In genomic region chr9:37526443-37527395, GRCm38 (mm10) we compare ENCODE assay signal across 8 mouse cellular contexts. TPM values are rescaled to one million over a fixed set of nuclear protein-coding genes. Genes with fewer than 3 reads are reported as not detected.
DNase-seq lines count a peak whose midpoint lies in the region; ATAC-seq lines count a peak whose summit lies in the region.

No protein-coding gene starts in this region.

- 0 out of 2 replicates have a peak overlapping the region, but pooled peaks have one; percentile 4 for H3K4me3 ChIP-seq in hindbrain, embryonic 12.5 days
- peak overlapping the region; percentile 20 for H3K4me3 ChIP-seq in liver, embryonic 16.5 days (ENCODE audit: low read depth, low read length)
- 0 out of 2 replicates have a peak overlapping the region, but pooled peaks have one; percentile 25 for H3K4me3 ChIP-seq in stomach, embryonic 15.5 days (replicated peaks)

- no peak overlapping the region for H3K9ac ChIP-seq in hindbrain, embryonic 12.5 days
- H3K9ac ChIP-seq in liver, embryonic 16.5 days (ENCODE audit: low read depth, low read length), result no peak overlapping the region
- no peak overlapping the region for H3K9ac ChIP-seq in stomach, embryonic 15.5 days

- intact Hi-C loops in gastrocnemius, postnatal 36 days (cut with DNase I), result no loop called here

- H3K9me3 ChIP-seq in hindbrain, embryonic 12.5 days (replicated peaks), result 0 out of 2 replicates have a peak, but pooled peaks cover 3% of the 10 kb centered on the region
- H3K9me3 ChIP-seq in liver, embryonic 16.5 days (replicated peaks; ENCODE audit: control insufficient read depth, low read length), result no peaks in the 10 kb centered on the region
- H3K9me3 ChIP-seq in stomach, embryonic 15.5 days, result no peaks in the 10 kb centered on the region

- WGBS in hindbrain, embryonic 12.5 days, result 24% methylated on average over 21 of the region's 21 CpGs
- 22% methylated on average over 21 of the region's 21 CpGs for whole genome bisulfite sequencing in liver, embryonic 16.5 days (ENCODE audit: insufficient replicate concordance)
- 30% methylated on average over 21 of the region's 21 CpGs for WGBS in stomach, embryonic 15.5 days

- H3K4me1 ChIP-seq in hindbrain, embryonic 12.5 days, result peaks cover 27% of the 10 kb centered on the region
- peaks cover 3% of the 10 kb centered on the region for H3K4me1 ChIP-seq in liver, embryonic 16.5 days (ENCODE audit: control insufficient read depth, low read depth, low read length)
- H3K4me1 ChIP-seq in stomach, embryonic 15.5 days, result peaks cover 27% of the 10 kb centered on the region

- H3K27ac ChIP-seq in hindbrain, embryonic 12.5 days, result no peak overlapping the region
- H3K27ac ChIP-seq in liver, embryonic 16.5 days (ENCODE audit: low read length), result no peak overlapping the region
- no peak overlapping the region for H3K27ac ChIP-seq in stomach, embryonic 15.5 days

- peak; percentile 14 for ATAC-seq in hindbrain, embryonic 12.5 days (ENCODE audit: low FRiP score)
- ATAC-seq in liver, embryonic 16.5 days (ENCODE audit: low read depth), result no peak
- ATAC-seq in stomach, embryonic 15.5 days (ENCODE audit: insufficient read depth, low FRiP score, low read depth), result no peak
- no peak for ATAC-seq in monocyte, adult 5-6 weeks (replicated peaks; ENCODE audit: insufficient number of reproducible peaks, low FRiP score, low TSS enrichment, poor library complexity, severe bottlenecking)

- peaks cover 18% of the 10 kb centered on the region for H3K36me3 ChIP-seq in hindbrain, embryonic 12.5 days
- no peaks in the 10 kb centered on the region; the same call in 1 of the 2 replicates for H3K36me3 ChIP-seq in liver, embryonic 16.5 days (ENCODE audit: control insufficient read depth, insufficient read depth)
- peaks cover 18% of the 10 kb centered on the region; the same call in 1 of the 2 replicates for H3K36me3 ChIP-seq in stomach, embryonic 15.5 days

- 0 out of 2 replicates have a peak overlapping the region, but pooled peaks have one; percentile 30 for H3K4me2 ChIP-seq in hindbrain, embryonic 12.5 days (replicated peaks)
- peak overlapping the region; percentile 41 for H3K4me2 ChIP-seq in liver, embryonic 16.5 days (ENCODE audit: low read depth, low read length)
- peak overlapping the region; percentile 40 for H3K4me2 ChIP-seq in stomach, embryonic 15.5 days

- peak; percentile 51 for DNase-seq in gastrocnemius, postnatal 25 days
- no peak for DNase-seq in gastrocnemius, postnatal 36 days
- DNase-seq in embryo, embryonic 10.5 days (ENCODE audit: low spot score), result peak; percentile 28
- no peak for DNase-seq in cerebellum, adult 9-10 months

- peaks cover 67% of the 10 kb centered on the region for H3K27me3 ChIP-seq in hindbrain, embryonic 12.5 days
- H3K27me3 ChIP-seq in liver, embryonic 16.5 days (ENCODE audit: control insufficient read depth, insufficient read depth, low read depth, low read length), result peaks cover 52% of the 10 kb centered on the region
- H3K27me3 ChIP-seq in stomach, embryonic 15.5 days (replicated peaks), result peaks cover 30% of the 10 kb centered on the region

RNA-seq across cellular contexts. Expression of gene Esam, which starts 1.2 kb away (rescaled TPM):
- 10 to 100 TPM; 17.0 to 26.7 TPM for total RNA-seq in gastrocnemius, postnatal 25 days (2021)
- 10 to 100 TPM; 20.8 to 23.3 TPM for total RNA-seq in gastrocnemius, postnatal 36 days (2021)
- 31.6 and 32.7 TPM in 2 replicates for polyA plus RNA-seq in hindbrain, embryonic 12.5 days (2016; fragmentation: Nextera tagmentation; extraction: Ambion mirVana)
- polyA plus RNA-seq in liver, embryonic 16.5 days (2015; fragmentation: Nextera tagmentation; extraction: Ambion mirVana), result 15.7 and 16.0 TPM in 2 replicates
- polyA plus RNA-seq in stomach, embryonic 15.5 days (2015; fragmentation: Nextera tagmentation; extraction: Ambion mirVana), result 55.3 and 56.1 TPM in 2 replicates
- 3.2 TPM in 1 of 3 replicates, not detected in the others for total RNA-seq in monocyte, adult 5-6 weeks (2017)

RNA-seq across cellular contexts. Expression of gene Vsig2, which starts 12.3 kb away (rescaled TPM):
- total RNA-seq in gastrocnemius, postnatal 25 days (2021), result 1 to 10 TPM; 1.1 to 2.4 TPM
- total RNA-seq in gastrocnemius, postnatal 36 days (2021), result 1 to 10 TPM; 1.8 to 3.6 TPM
- polyA plus RNA-seq in hindbrain, embryonic 12.5 days (2016; fragmentation: Nextera tagmentation; extraction: Ambion mirVana), result 0.53 and 1.0 TPM in 2 replicates
- 0.16 and 0.34 TPM in 2 replicates for polyA plus RNA-seq in liver, embryonic 16.5 days (2015; fragmentation: Nextera tagmentation; extraction: Ambion mirVana)
- polyA plus RNA-seq in stomach, embryonic 15.5 days (2015; fragmentation: Nextera tagmentation; extraction: Ambion mirVana), result 47.6 and 57.6 TPM in 2 replicates
- not detected in 3 replicates for total RNA-seq in monocyte, adult 5-6 weeks (2017)

RNA-seq across cellular contexts. Expression of gene Nrgn, which starts 26.0 kb away (rescaled TPM):
- total RNA-seq in gastrocnemius, postnatal 25 days (2021), result under 1 TPM; 0.72 to 0.79 TPM
- total RNA-seq in gastrocnemius, postnatal 36 days (2021), result under 1 TPM; 0.35 to 0.66 TPM
- 15.4 and 15.5 TPM in 2 replicates for polyA plus RNA-seq in hindbrain, embryonic 12.5 days (2016; fragmentation: Nextera tagmentation; extraction: Ambion mirVana)
- polyA plus RNA-seq in liver, embryonic 16.5 days (2015; fragmentation: Nextera tagmentation; extraction: Ambion mirVana), result 4.9 and 6.3 TPM in 2 replicates
- 6.6 and 6.9 TPM in 2 replicates for polyA plus RNA-seq in stomach, embryonic 15.5 days (2015; fragmentation: Nextera tagmentation; extraction: Ambion mirVana)
- total RNA-seq in monocyte, adult 5-6 weeks (2017), result 6.3 to 35.0 TPM (median 6.9 TPM) in 3 replicates

RNA-seq across cellular contexts. Expression of gene Siae, which starts 28.8 kb away (rescaled TPM):
- 1 to 10 TPM; 3.0 to 4.0 TPM for total RNA-seq in gastrocnemius, postnatal 25 days (2021)
- total RNA-seq in gastrocnemius, postnatal 36 days (2021), result 1 to 10 TPM; 3.5 TPM
- 9.4 and 12.1 TPM in 2 replicates for polyA plus RNA-seq in hindbrain, embryonic 12.5 days (2016; fragmentation: Nextera tagmentation; extraction: Ambion mirVana)
- 5.4 and 5.5 TPM in 2 replicates for polyA plus RNA-seq in liver, embryonic 16.5 days (2015; fragmentation: Nextera tagmentation; extraction: Ambion mirVana)
- 11.1 and 12.5 TPM in 2 replicates for polyA plus RNA-seq in stomach, embryonic 15.5 days (2015; fragmentation: Nextera tagmentation; extraction: Ambion mirVana)
- 4.1 to 10.4 TPM (median 4.7 TPM) in 3 replicates for total RNA-seq in monocyte, adult 5-6 weeks (2017)

RNA-seq across cellular contexts. Expression of gene Msantd2, which starts 37.6 kb away (rescaled TPM):
- 1 to 10 TPM; 3.0 to 6.6 TPM for total RNA-seq in gastrocnemius, postnatal 25 days (2021)
- total RNA-seq in gastrocnemius, postnatal 36 days (2021), result 1 to 10 TPM; 3.0 to 3.3 TPM
- polyA plus RNA-seq in hindbrain, embryonic 12.5 days (2016; fragmentation: Nextera tagmentation; extraction: Ambion mirVana), result 50.7 TPM in 2 replicates
- polyA plus RNA-seq in liver, embryonic 16.5 days (2015; fragmentation: Nextera tagmentation; extraction: Ambion mirVana), result 2.5 and 2.7 TPM in 2 replicates
- polyA plus RNA-seq in stomach, embryonic 15.5 days (2015; fragmentation: Nextera tagmentation; extraction: Ambion mirVana), result 24.8 and 25.0 TPM in 2 replicates
- total RNA-seq in monocyte, adult 5-6 weeks (2017), result 20.9 to 44.1 TPM (median 28.5 TPM) in 3 replicates

Comparison
In these comparisons a context has a peak if more than half of its experiments do, and no peak if none do; other contexts are left out.
1. DNase-seq: peak in gastrocnemius, postnatal 25 days (single experiment) and embryo, embryonic 10.5 days (single experiment); none in gastrocnemius, postnatal 36 days (0 of 2) and cerebellum, adult 9-10 months (single experiment).
2. Peak in every context shown above with its lines, with median percentiles within 50 percentile points of each other: H3K4me2 ChIP-seq and H3K4me3 ChIP-seq.